In the genomic region with DNA sequence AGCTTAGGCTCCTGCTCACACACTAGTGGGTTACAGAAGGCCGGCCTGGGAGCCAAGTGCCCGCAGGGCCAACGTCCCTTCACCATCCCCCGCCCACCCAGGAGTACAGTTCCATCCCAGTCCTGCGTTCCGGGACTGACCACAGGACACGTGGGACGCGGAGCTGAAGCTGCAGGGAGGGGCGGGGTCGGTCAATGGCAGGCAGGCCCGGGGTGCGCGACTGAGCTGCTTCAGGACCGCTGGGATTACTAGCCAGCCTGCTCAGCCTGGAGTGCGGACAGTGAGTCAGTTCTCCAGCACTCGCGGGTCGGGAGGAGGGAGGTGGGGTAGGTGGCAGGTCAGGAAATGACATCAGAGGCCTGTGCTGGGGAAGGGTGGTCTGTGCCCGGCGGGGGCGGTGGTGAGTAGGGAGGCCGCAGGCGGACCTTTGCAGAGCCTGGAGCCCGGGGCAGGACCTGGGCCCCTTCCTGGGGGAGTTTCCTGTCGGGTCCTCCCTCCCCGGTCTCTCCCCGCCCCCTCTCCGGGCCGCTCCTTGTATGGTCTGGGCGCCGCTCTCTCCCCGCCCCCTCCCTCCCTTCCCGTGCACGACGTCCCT, we compare ENCODE assay signal across 8 mouse cellular contexts. TPM values are rescaled to one million over a fixed set of nuclear protein-coding genes. Genes with fewer than 3 reads are reported as not detected.
A peak's percentile ranks its signal among the peaks of the same experiment; 100 is the strongest.
DNase-seq lines count a peak whose midpoint lies in the region; ATAC-seq and TF ChIP-seq lines count a peak whose summit lies in the region.

A gene (plus strand): TSS at position 205 of the 595 bp plus-strand sequence.

- H3ac ChIP-seq in myocyte (ENCODE audit: control insufficient read depth, insufficient read length): peak within 1 kb of the TSS; percentile 97

- no peak for TF ChIP-seq CTCF in bone marrow macrophage, adult 2 months (IDR thresholded peaks at IDR 0.05; ENCODE audit: low read depth, low read length)
- 0 out of 2 replicates have a peak, but pooled peaks have one; percentile 28 for TF ChIP-seq CTCF in liver, adult 2 months (IDR thresholded peaks at IDR 0.05; ENCODE audit: low read depth, low read length)

- 0% methylated on average over 27 of the region's 36 CpGs for WGBS in heart, embryonic 11.5 days (ENCODE audit: insufficient replicate concordance)
- WGBS in kidney, embryonic 16.5 days: under 1% methylated on average over 25 of the region's 36 CpGs
- under 1% methylated on average over 34 of the region's 36 CpGs for WGBS in liver, adult 2 months

- peaks cover 3% of the 10 kb centered on the region; the same call in 1 of the 2 replicates for H3K79me2 ChIP-seq in liver, adult 2 months (ENCODE audit: control insufficient read depth, insufficient read depth, low read length)
- H3K79me2 ChIP-seq in myocyte (ENCODE audit: control insufficient read depth, insufficient read depth): peaks cover 45% of the 10 kb centered on the region

- no peak for ATAC-seq in erythroblast, adult 5-6 weeks (replicated peaks; ENCODE audit: low FRiP score, poor library complexity, severe bottlenecking)
- peak; percentile 91 for ATAC-seq in heart, embryonic 11.5 days (replicated peaks; ENCODE audit: insufficient number of reproducible peaks, low FRiP score, low TSS enrichment)
- ATAC-seq in kidney, embryonic 16.5 days (ENCODE audit: low FRiP score, low TSS enrichment): peak; percentile 96

- peaks cover 36% of the 10 kb centered on the region for H3K4me1 ChIP-seq in bone marrow macrophage, adult 2 months (ENCODE audit: control insufficient read depth, insufficient read depth, low read length)
- peaks cover 39% of the 10 kb centered on the region for H3K4me1 ChIP-seq in heart, embryonic 11.5 days (ENCODE audit: control insufficient read depth, insufficient read depth, low read length)
- H3K4me1 ChIP-seq in kidney, embryonic 16.5 days (ENCODE audit: insufficient read depth, low read length): peaks cover 45% of the 10 kb centered on the region
- H3K4me1 ChIP-seq in liver, adult 2 months (ENCODE audit: control insufficient read depth, insufficient read depth, low read length): peaks cover 19% of the 10 kb centered on the region

- TF ChIP-seq POLR2A in bone marrow macrophage, adult 2 months (IDR thresholded peaks at IDR 0.05; ENCODE audit: borderline replicate concordance, low read depth, low read length): no peak
- 0 out of 2 replicates have a peak, but pooled peaks have one; percentile 25 for TF ChIP-seq POLR2A in liver, adult 2 months (IDR thresholded peaks at IDR 0.05; ENCODE audit: extremely low read depth, insufficient read depth, low read length)
- TF ChIP-seq POLR2A in myocyte (IDR thresholded peaks at IDR 0.05; ENCODE audit: insufficient read length, low read depth): peak; percentile 88

- no peaks in the 10 kb centered on the region for H3K27me3 ChIP-seq in heart, embryonic 11.5 days (ENCODE audit: control insufficient read depth, insufficient read depth, low read length)
- no peaks in the 10 kb centered on the region for H3K27me3 ChIP-seq in kidney, embryonic 16.5 days (ENCODE audit: insufficient read depth, low read length)
- no peaks in the 10 kb centered on the region for H3K27me3 ChIP-seq in liver, adult 2 months (ENCODE audit: control insufficient read depth, insufficient read depth, low read length)
- no peaks in the 10 kb centered on the region for H3K27me3 ChIP-seq in myocyte (ENCODE audit: control insufficient read depth, insufficient read depth, insufficient read length)
- no peaks in the 10 kb centered on the region for H3K27me3 ChIP-seq in splenic B cell, adult 2 months (ENCODE audit: control insufficient read depth, insufficient read depth, low read length, poor library complexity, severe bottlenecking)

- H3K27ac ChIP-seq in bone marrow macrophage, adult 2 months (ENCODE audit: insufficient read depth, low read depth, low read length): peak within 1 kb of the TSS; percentile 70
- H3K27ac ChIP-seq in heart, embryonic 11.5 days (ENCODE audit: low read depth, low read length): peak within 1 kb of the TSS; percentile 99
- H3K27ac ChIP-seq in kidney, embryonic 16.5 days (ENCODE audit: low read length): peak within 1 kb of the TSS; percentile 99
- H3K27ac ChIP-seq in liver, adult 2 months (replicated peaks; ENCODE audit: insufficient read depth, low read depth, low read length): peak within 1 kb of the TSS; percentile 81

- H3K9me3 ChIP-seq in heart, embryonic 11.5 days (replicated peaks; ENCODE audit: control insufficient read depth, low read length): no peaks in the 10 kb centered on the region
- H3K9me3 ChIP-seq in kidney, embryonic 16.5 days (ENCODE audit: low read length): no peaks in the 10 kb centered on the region

- H3K4me2 ChIP-seq in heart, embryonic 11.5 days: peak within 1 kb of the TSS; percentile 97
- H3K4me2 ChIP-seq in kidney, embryonic 16.5 days (replicated peaks; ENCODE audit: low read depth, low read length): peak within 1 kb of the TSS; percentile 95
- peak within 1 kb of the TSS; percentile 89 for H3K4me2 ChIP-seq in myocyte (ENCODE audit: low read depth)

- H3K4me3 ChIP-seq in bone marrow macrophage, adult 2 months (ENCODE audit: insufficient read depth, low read length): peak within 1 kb of the TSS; percentile 68
- H3K4me3 ChIP-seq in heart, embryonic 11.5 days (ENCODE audit: low read depth, low read length): peak within 1 kb of the TSS; percentile 90
- H3K4me3 ChIP-seq in kidney, embryonic 16.5 days (ENCODE audit: low read length): peak within 1 kb of the TSS; percentile 91
- H3K4me3 ChIP-seq in liver, adult 2 months (ENCODE audit: insufficient read depth, low read depth, low read length): peak within 1 kb of the TSS; percentile 68
- H3K4me3 ChIP-seq in myocyte: peak within 1 kb of the TSS; percentile 98

- H3K9ac ChIP-seq in heart, embryonic 11.5 days (ENCODE audit: low read depth, low read length): peak within 1 kb of the TSS; percentile 94
- peak within 1 kb of the TSS; percentile 95 for H3K9ac ChIP-seq in kidney, embryonic 16.5 days (replicated peaks; ENCODE audit: low read length)
- peak within 1 kb of the TSS; percentile 98 for H3K9ac ChIP-seq in liver, adult 2 months (ENCODE audit: low read depth, low read length)

- DNase-seq in A20 (ENCODE audit: low read depth, low spot score): peak; percentile 81
- peak; percentile 85 for DNase-seq in liver, adult 2 months (ENCODE audit: extremely low read depth, low read depth, low spot score)
- peak; percentile 80 for DNase-seq in splenic B cell, adult 2 months (ENCODE audit: low read depth, low spot score)

- H3K36me3 ChIP-seq in heart, embryonic 11.5 days (ENCODE audit: control insufficient read depth, insufficient read depth, low read length): peaks cover 4% of the 10 kb centered on the region; the same call in 1 of the 2 replicates
- H3K36me3 ChIP-seq in kidney, embryonic 16.5 days (ENCODE audit: insufficient read depth, low read length): peaks cover 13% of the 10 kb centered on the region
- no peaks in the 10 kb centered on the region for H3K36me3 ChIP-seq in liver, adult 2 months (ENCODE audit: control insufficient read depth, insufficient read depth, low read length)
- peaks cover 33% of the 10 kb centered on the region for H3K36me3 ChIP-seq in myocyte (ENCODE audit: control insufficient read depth, insufficient read depth)
- H3K36me3 ChIP-seq in splenic B cell, adult 2 months (ENCODE audit: control insufficient read depth, insufficient read depth, low read length, poor library complexity, severe bottlenecking): no peaks in the 10 kb centered on the region

TF ChIP-seq in myocyte, 11 proteins besides CTCF, POLR2A, EP300 and RAD21:
- TF ChIP-seq SRF (IDR thresholded peaks at IDR 0.05; ENCODE audit: control insufficient read depth, insufficient read length, low read depth) (peak; percentile 89), CEBPB (IDR thresholded peaks at IDR 0.05; ENCODE audit: insufficient read depth, poor library complexity, severe bottlenecking) (no peak), MYOD1 (IDR thresholded peaks at IDR 0.05; ENCODE audit: control insufficient read depth in 1 of 3, insufficient read length in 2 of 3, low read depth in 2 of 3) (peak in 2 of 3 experiments; percentile 31 to 59), USF1 (IDR thresholded peaks at IDR 0.05; ENCODE audit: low read depth) (peak; percentile 80), POLR2AphosphoS2 (IDR thresholded peaks at IDR 0.05; ENCODE audit: insufficient read length, low read depth) (no peak), REST (IDR thresholded peaks at IDR 0.05; ENCODE audit: insufficient read depth, insufficient read length) (peak; percentile 3), MYOG (IDR thresholded peaks at IDR 0.05; ENCODE audit: control insufficient read depth in 1 of 3, insufficient read depth in 1 of 3, insufficient read length in 2 of 3, low read depth in 2 of 3) (peak in 2 of 3 experiments; percentile 58 to 78), E2F4 (IDR thresholded peaks at IDR 0.05; ENCODE audit: insufficient read depth) (no peak)

RNA-seq across cellular contexts. Expression of the gene that starts here (rescaled TPM):
- polyA plus RNA-seq in bone marrow macrophage, adult 2 months (2012; ENCODE audit: insufficient read depth, insufficient read length, missing spikeins): 88.7 and 98.6 TPM in 2 replicates
- total RNA-seq in erythroblast, adult 5-6 weeks (2015; ENCODE audit: low replicate concordance): 74.0 and 87.0 TPM in 2 replicates
- total RNA-seq in erythroblast, adult 5-6 weeks (2017; ENCODE audit: low replicate concordance): 7.7 and 14.1 TPM in 2 replicates
- polyA plus RNA-seq in heart, embryonic 11.5 days (2014; fragmentation: Nextera tagmentation; extraction: Ambion mirVana): 159 and 177 TPM in 2 replicates
- polyA plus RNA-seq in kidney, embryonic 16.5 days (2015; fragmentation: Nextera tagmentation; extraction: Ambion mirVana): 115 and 130 TPM in 2 replicates
- 6.4 and 9.5 TPM in 2 replicates for total RNA-seq in liver, adult 2 months (2014; rRNA removed)
- 43.1 and 49.8 TPM in 2 replicates for polyA plus RNA-seq in liver, adult 2 months (2012; rRNA removed)
- 467 TPM for polyA plus RNA-seq in myocyte (2012; fragmentation: generic; extraction: Trizol)
